Mouse (Mus musculus) neural tube, embryonic 14.5 days (tissue): ENCODE measurements at regions not wholly inside any gene's neighbourhood (a gene's known extent, or its start where the extent isn't known, plus 50 kb on each side); places are given as distances from the start of the nearest gene placed in this dataset.
A peak's percentile ranks its signal among the peaks of the same experiment; 100 is the strongest.

Source experiments
- ATAC-seq: fragments of 200-750 bp; cut with Nextera tagmentation; 2 replicates; pipeline ENCODE4 v1.8.0; 2017; ENCODE audit warnings: low read depth, mild to moderate bottlenecking, moderate TSS enrichment, moderate library complexity
- H3K27ac ChIP-seq: fragments of 300-500 bp; sonication (generic); 2 replicates; pipeline ENCODE4 v1.5.1; 2014; ENCODE audit warnings: low read depth, mild to moderate bottlenecking, control low read depth, low read length, moderate library complexity, mixed read lengths
- H3K27me3 ChIP-seq: fragments of 300-500 bp; sonication (generic); 2 replicates; pipeline ENCODE4 v1.6.1; 2014; ENCODE audit warnings: low read length; ENCODE audit not compliant: control insufficient read depth, insufficient read depth
- H3K36me3 ChIP-seq: fragments of 300-500 bp; sonication (generic); 2 replicates; pipeline ENCODE4 v1.6.1; 2014; ENCODE audit warnings: low read length, mixed read lengths; ENCODE audit not compliant: control insufficient read depth, insufficient read depth
- H3K4me1 ChIP-seq: fragments of 300-500 bp; sonication (generic); 2 replicates; pipeline ENCODE4 v1.6.1; 2014; ENCODE audit warnings: low read length; ENCODE audit not compliant: control insufficient read depth, insufficient read depth
- H3K4me2 ChIP-seq: fragments of 300-500 bp; sonication (generic); 2 replicates; pipeline ENCODE4 v1.6.1; 2014; ENCODE audit warnings: mild to moderate bottlenecking, low read depth, low read length, control low read depth
- H3K4me3 ChIP-seq: fragments of 300-500 bp; sonication (generic); 2 replicates; pipeline ENCODE4 v1.5.1; 2014; ENCODE audit warnings: low read depth, low read length, control low read depth, mixed read lengths
- H3K9ac ChIP-seq: fragments of 300-500 bp; sonication (generic); replicated peaks from 2 replicates; pipeline ENCODE4 v1.6.1; 2014; ENCODE audit warnings: low read depth, mild to moderate bottlenecking, control low read depth, low read length, mixed read lengths
- H3K9me3 ChIP-seq: fragments of 300-500 bp; sonication (generic); 2 replicates; pipeline ENCODE4 v1.6.1; 2016; ENCODE audit warnings: low read length; ENCODE audit not compliant: control insufficient read depth
- WGBS: fragments of 180-500 bp; shearing (Covaris S2); extraction: QIAGEN DNeasy Blood & Tissue Kit; methylation state at CpG from one replicate; pipeline ENCODE4 v1.1.7; 2014; 5-methylcytosine and 5-hydroxymethylcytosine counted together

- Histone ChIP-seq H3K9ac (no peak overlapping the region), H3K27me3 (no peaks in the 10 kb centered on the region), H3K9me3 (no peaks in the 10 kb centered on the region), H3K4me3 (no peak overlapping the region), H3K4me2 (no peak overlapping the region), H3K27ac (no peak overlapping the region), H3K4me1 (no peaks in the 10 kb centered on the region), H3K36me3 (no peaks in the 10 kb centered on the region)
- WGBS, result 65% methylated on average over 1 of the region's 1 CpGs
- no peak for ATAC-seq
These were observed 86.9 kb upstream of the Olig3 start for GRCm38 (mm10) chr10:19269418-19269817.

- no peak overlapping the region for H3K27ac ChIP-seq
- no peak overlapping the region for H3K9ac ChIP-seq
- no peaks in the 10 kb centered on the region for H3K4me1 ChIP-seq
- ATAC-seq, result no peak
- H3K4me3 ChIP-seq, result no peak overlapping the region
- no peaks in the 10 kb centered on the region for H3K9me3 ChIP-seq
- no peaks in the 10 kb centered on the region for H3K36me3 ChIP-seq
- H3K4me2 ChIP-seq, result no peak overlapping the region
- no peaks in the 10 kb centered on the region for H3K27me3 ChIP-seq
- 79% methylated on average over 4 of the region's 4 CpGs for WGBS
These were observed 88.3 kb upstream of the Olig3 start for GRCm38 (mm10) chr10:19268051-19268450.

GRCm38 (mm10) chr10:19240102-19240759 lies 116.1 kb upstream of the Olig3 start:
- H3K4me3 ChIP-seq, result no peak overlapping the region
- H3K4me2 ChIP-seq, result no peak overlapping the region
- WGBS, result 30% methylated on average over 8 of the region's 8 CpGs
- H3K9ac ChIP-seq, result no peak overlapping the region
- no peaks in the 10 kb centered on the region for H3K36me3 ChIP-seq
- no peaks in the 10 kb centered on the region; the same call in 1 of the 2 replicates for H3K27me3 ChIP-seq
- no peaks in the 10 kb centered on the region for H3K4me1 ChIP-seq
- no peaks in the 10 kb centered on the region for H3K9me3 ChIP-seq
- no peak overlapping the region for H3K27ac ChIP-seq
- ATAC-seq, result peak; percentile 85; the same call in 1 of the 2 replicates

- no peaks in the 10 kb centered on the region for H3K27me3 ChIP-seq
- H3K4me2 ChIP-seq, result no peak overlapping the region
- H3K4me1 ChIP-seq, result no peaks in the 10 kb centered on the region
- ATAC-seq, result no peak
- WGBS, result 85% methylated on average over 5 of the region's 5 CpGs
- H3K4me3 ChIP-seq, result no peak overlapping the region
- H3K27ac ChIP-seq, result no peak overlapping the region
- no peaks in the 10 kb centered on the region for H3K36me3 ChIP-seq
- H3K9ac ChIP-seq, result no peak overlapping the region
- no peaks in the 10 kb centered on the region for H3K9me3 ChIP-seq
These were observed 140.1 kb upstream of the Olig3 start for GRCm38 (mm10) chr10:19216240-19216639.

GRCm38 (mm10) chr10:19209751-19210150 lies 146.6 kb upstream of the Olig3 start:
- Histone ChIP-seq H3K9ac (no peak overlapping the region), H3K4me2 (no peak overlapping the region), H3K9me3 (no peaks in the 10 kb centered on the region), H3K4me1 (no peaks in the 10 kb centered on the region), H3K4me3 (no peak overlapping the region), H3K27ac (no peak overlapping the region), H3K36me3 (no peaks in the 10 kb centered on the region), H3K27me3 (no peaks in the 10 kb centered on the region)
- WGBS, result 92% methylated on average over 2 of the region's 2 CpGs
- no peak for ATAC-seq

GRCm38 (mm10) chr10:19208101-19208722 lies 148.1 kb upstream of the Olig3 start:
- no peaks in the 10 kb centered on the region for H3K4me1 ChIP-seq
- no peak overlapping the region for H3K27ac ChIP-seq
- no peak overlapping the region for H3K4me3 ChIP-seq
- no peak overlapping the region for H3K9ac ChIP-seq
- H3K27me3 ChIP-seq, result no peaks in the 10 kb centered on the region
- no peaks in the 10 kb centered on the region for H3K36me3 ChIP-seq
- H3K9me3 ChIP-seq, result no peaks in the 10 kb centered on the region
- H3K4me2 ChIP-seq, result peak overlapping the region; percentile 20; the same call in 1 of the 2 replicates
- ATAC-seq, result no peak
- WGBS, result 8% methylated on average over 12 of the region's 12 CpGs

- Histone ChIP-seq H3K36me3 (no peaks in the 10 kb centered on the region), H3K9ac (no peak overlapping the region), H3K4me3 (no peak overlapping the region), H3K27ac (no peak overlapping the region), H3K9me3 (no peaks in the 10 kb centered on the region), H3K4me1 (no peaks in the 10 kb centered on the region), H3K4me2 (no peak overlapping the region), H3K27me3 (no peaks in the 10 kb centered on the region)
- ATAC-seq, result no peak
- WGBS, result 65% methylated on average over 2 of the region's 2 CpGs
These were observed 148.8 kb upstream of the Olig3 start for GRCm38 (mm10) chr10:19207505-19207904.

- no peaks in the 10 kb centered on the region for H3K27me3 ChIP-seq
- no peak overlapping the region for H3K9ac ChIP-seq
- H3K9me3 ChIP-seq, result no peaks in the 10 kb centered on the region
- 79% methylated on average over 2 of the region's 2 CpGs for WGBS
- H3K4me2 ChIP-seq, result no peak overlapping the region
- ATAC-seq, result no peak
- H3K36me3 ChIP-seq, result no peaks in the 10 kb centered on the region
- no peaks in the 10 kb centered on the region for H3K4me1 ChIP-seq
- no peak overlapping the region for H3K4me3 ChIP-seq
- no peak overlapping the region for H3K27ac ChIP-seq
These were observed 156.0 kb upstream of the Olig3 start for GRCm38 (mm10) chr10:19200311-19200710.

GRCm38 (mm10) chr10:19195676-19196075 lies 160.7 kb upstream of the Olig3 start:
- Histone ChIP-seq H3K4me3 (no peak overlapping the region), H3K27ac (no peak overlapping the region), H3K27me3 (no peaks in the 10 kb centered on the region), H3K9ac (no peak overlapping the region), H3K4me1 (no peaks in the 10 kb centered on the region), H3K4me2 (no peak overlapping the region), H3K36me3 (no peaks in the 10 kb centered on the region), H3K9me3 (no peaks in the 10 kb centered on the region)
- ATAC-seq, result no peak
- WGBS, result 78% methylated on average over 7 of the region's 7 CpGs
